Mouse (Mus musculus): ENCODE measurements around the gene Shank2.

Gene Shank2

DNA sequence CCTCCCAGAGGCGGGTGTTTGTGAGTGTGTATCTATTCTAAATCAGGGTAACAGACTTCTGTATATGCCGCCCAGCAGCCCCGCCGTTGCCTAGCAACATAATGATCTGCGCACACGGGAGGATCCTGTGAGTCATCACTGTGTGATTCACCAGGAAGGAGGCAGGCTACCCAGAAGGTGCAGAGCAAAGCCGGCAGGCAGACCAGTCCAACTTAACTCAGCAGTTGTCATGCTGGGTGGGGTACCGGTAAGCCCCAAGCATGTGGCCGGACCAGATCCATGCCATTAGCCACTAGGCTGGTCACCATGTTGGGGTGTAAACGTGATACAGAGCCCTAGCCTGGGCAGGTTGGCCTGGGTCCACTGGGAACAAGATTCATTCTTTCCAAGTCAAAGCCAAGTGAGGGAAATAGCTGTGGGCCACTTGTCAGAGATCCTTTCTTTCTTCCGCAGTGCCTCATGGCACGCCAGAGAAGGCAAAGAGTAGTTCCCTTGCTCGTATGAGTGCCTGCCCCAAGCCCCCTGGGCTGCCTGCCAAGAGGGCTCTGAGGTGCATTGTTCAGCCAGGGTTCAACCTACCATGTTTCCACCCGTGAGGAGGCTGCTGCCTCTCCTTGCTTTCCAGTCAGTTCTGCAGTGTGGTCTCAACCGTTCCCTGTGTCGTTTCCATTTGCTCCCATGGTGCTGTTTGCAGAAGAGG lies 416.1 kb downstream of the Shank2 start:
- DNase-seq (ENCODE audit: low read depth, low spot score), result peak; percentile 20

GRCm38 (mm10) chr7:144420552-144420951 lies 418.8 kb downstream of the Shank2 start:
- no peak for DNase-seq (ENCODE audit: low read depth, low spot score)

GRCm38 (mm10) chr7:144421478-144421877 lies 419.8 kb downstream of the Shank2 start:
- no peak for DNase-seq (ENCODE audit: low read depth, low spot score)

DNA sequence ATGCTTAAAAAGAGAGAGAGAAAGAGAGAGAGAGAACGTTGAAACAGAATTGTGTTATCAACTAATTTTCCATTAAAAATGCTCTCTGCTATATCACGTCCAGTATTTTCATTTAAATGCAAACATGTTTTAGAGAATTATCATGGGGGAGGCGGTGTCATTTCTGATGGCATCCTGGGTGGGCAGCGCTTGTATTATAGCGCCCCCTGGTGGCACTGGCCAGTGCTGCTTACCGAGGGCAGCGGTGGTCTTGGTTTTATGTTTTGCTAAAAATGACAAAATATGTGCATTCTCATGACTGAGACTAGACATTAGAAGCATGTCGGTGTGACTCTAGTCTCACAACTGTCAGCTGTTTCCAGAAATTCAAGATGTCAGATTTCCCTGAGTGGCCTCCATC lies 424.2 kb downstream of the Shank2 start:
- DNase-seq (ENCODE audit: low read depth, low spot score), result no peak

DNA sequence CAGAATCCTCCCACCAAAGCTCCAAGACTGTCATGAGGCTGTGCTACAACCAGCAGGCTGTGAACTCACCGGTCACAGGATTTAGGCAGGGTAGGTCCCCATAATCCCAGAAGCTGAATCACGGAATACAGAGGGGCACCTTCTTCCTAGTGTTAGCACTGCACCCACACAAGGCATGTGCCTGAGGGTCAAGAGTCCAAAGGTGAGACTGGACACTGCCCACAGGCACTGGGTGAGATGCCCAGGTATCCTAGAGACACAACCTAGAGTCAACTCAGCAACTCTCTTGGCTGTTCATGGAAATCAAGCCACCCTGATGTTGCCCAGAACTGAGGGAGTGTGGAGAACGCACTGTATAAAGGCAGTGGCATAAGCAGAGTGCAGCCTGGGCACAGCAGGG lies 424.9 kb downstream of the Shank2 start:
- no peak for DNase-seq (ENCODE audit: low read depth, low spot score)

DNA sequence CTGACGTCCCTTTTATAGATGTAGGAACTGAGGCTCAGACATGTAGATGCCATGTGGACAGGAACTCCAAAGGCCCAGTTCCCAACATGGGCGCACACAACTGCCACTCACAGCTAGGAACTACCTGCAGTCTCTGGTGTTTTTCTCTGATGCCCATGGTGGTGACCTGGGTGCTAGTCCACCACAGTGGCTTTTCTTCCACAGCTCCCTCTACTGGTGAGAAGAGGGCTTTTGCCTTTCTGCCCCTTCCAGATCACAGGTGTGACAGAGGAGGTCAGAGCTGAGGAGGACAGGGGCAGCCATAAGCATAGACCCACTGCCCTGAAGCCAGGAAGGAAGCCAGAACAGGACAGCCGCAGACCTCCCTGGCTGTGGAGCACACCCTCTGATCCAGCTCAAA lies 425.7 kb downstream of the Shank2 start:
- DNase-seq (ENCODE audit: low read depth, low spot score), result no peak

- no peak for DNase-seq (ENCODE audit: low read depth, low spot score)
Measured at GRCm38 (mm10) chr7:144432920-144433319, 431.2 kb downstream of the Shank2 start.

- no peak for DNase-seq (ENCODE audit: low read depth, low spot score)
Measured at GRCm38 (mm10) chr7:144438811-144439210, 437.1 kb downstream of the Shank2 start.

DNA sequence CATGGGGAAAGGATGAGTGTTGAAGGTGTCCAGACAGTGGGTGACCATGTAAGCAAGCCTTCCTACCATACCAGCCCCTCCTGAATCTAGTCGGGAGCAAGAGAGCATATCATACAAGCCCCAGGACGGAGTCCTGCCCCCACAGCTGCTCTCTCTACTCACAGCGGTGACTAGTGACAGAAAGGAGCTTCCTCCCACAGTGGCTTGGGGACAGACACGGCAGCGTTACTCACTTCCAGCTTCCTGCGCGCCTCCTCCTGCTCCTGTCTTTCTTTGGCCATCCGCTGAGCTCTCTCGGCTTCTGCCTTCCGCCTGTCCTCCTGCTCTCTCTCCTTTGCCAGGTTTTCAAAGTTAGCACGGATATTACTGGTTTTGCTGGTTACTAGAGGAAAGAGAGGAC lies 439.7 kb downstream of the Shank2 start:
- no peak for DNase-seq (ENCODE audit: low read depth, low spot score)

DNA sequence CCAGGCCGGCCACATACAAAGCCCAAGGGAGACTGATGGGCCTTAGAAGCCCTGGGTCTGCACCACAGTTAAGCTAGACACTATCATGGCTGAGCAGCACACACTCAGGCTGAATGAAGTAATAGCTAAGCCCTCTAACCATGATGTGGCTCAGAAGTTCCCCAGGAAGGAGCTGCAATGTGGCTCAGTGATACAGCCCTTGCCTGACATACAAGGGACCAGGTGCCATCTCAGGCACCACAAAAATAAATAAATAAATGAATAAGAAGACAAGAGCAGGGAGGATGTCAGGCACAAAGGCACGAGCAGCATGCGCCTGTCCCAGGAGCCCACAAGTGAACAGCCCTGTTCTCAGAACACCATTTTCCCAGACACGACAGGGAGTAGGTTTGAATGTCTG lies 440.2 kb downstream of the Shank2 start:
- no peak for DNase-seq (ENCODE audit: low read depth, low spot score)

- DNase-seq (ENCODE audit: low read depth, low spot score), result no peak
Measured at GRCm38 (mm10) chr7:144444788-144445187, 443.1 kb downstream of the Shank2 start.

DNA sequence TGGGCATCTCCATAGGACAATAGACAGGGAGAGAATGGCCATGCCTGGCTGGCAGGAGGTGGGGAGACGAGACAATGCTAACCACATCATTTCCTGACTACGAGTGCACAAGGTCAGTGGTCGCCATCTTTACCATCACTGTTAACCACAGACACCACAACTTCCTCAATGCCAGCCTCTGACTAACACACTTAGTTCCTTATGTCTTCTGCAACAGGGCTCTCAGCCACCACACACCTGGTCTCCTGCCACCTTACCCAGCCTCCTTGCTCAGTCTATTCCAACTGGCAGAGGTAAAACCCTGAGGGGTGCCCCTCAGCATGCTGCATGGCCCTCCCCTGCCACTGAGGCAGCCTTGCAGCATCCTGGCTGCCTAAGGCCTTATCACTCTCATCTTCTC lies 445.4 kb downstream of the Shank2 start:
- DNase-seq (ENCODE audit: low read depth, low spot score), result peak; percentile 23

DNA sequence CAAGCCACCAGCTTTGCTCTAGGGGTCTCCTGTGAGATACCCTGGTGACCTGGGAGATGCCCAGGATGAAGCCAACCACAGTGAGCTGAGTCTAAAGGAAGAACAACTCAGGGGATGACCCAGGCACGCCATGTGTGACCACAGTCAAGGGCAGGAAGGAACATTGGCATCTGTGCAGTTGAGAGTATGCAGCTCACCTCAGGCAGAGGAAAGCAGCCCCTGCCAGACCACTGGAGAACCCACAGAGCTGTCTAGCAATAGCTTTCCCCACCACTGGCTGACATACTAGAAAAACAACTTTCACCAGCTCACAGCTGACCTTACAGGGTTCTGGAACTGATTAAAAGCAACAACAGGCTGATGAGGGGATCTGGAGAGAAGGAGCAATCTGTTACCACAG lies 446.5 kb downstream of the Shank2 start:
- no peak for DNase-seq (ENCODE audit: low read depth, low spot score)

GRCm38 (mm10) chr7:144449637-144450570 lies 448.2 kb downstream of the Shank2 start:
- DNase-seq (ENCODE audit: low read depth, low spot score), result peak; percentile 68

DNA sequence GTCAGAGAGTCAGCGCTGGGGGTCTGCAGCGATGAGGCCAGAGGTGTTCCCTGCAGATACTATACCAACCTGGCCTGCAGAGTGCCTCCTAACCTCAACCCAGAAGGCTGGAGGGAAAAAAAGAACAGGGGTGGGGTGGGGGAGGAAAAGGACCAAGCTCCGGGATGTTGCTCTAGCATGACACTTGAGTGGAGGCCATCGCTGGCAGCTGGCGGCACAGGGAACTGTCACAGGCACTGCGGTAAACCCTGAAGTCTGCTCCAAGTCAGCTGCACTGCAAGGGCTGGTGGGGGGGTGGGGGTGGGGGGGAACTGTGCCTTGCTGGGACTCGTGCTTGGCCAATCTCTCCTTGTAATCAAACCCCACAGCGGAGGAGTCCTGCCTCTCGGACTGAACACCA lies 448.9 kb downstream of the Shank2 start:
- no peak for DNase-seq (ENCODE audit: low read depth, low spot score)

GRCm38 (mm10) chr7:144458881-144459280 lies 457.2 kb downstream of the Shank2 start:
- no peak for DNase-seq (ENCODE audit: low read depth, low spot score)

DNA sequence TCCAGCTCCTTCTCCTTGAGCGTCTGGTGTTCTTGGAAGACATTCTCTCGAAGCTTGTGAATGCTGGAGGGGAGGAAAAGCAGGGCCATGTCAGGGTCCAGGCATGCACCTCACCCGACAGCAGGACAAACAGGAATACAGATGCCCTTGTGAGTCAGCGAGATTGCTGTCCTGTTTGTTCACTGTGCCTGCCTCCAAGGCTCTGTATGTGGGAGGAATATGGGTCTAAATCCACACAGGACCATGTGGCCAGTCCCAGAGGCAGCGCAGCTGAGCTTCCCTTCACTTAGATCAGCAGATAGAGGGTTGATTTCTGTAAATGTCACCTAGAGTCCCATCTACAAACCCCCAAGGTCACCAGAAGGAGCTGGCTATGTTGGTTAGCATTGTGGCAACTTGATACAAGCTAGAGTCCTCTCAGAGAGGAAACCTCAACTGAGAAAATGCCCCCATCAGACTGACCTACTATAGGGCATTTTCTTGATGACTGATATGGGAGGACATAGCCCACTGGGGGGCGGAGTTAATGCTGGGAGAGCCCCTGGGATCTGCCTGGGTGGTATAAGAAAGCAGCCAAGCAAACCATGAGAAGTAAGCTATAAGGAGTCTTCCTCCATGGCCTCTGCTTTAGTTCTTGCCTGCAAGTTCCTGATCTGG lies 459.6 kb downstream of the Shank2 start:
- DNase-seq (ENCODE audit: low read depth, low spot score), result no peak

- DNase-seq (ENCODE audit: low read depth, low spot score), result no peak
Measured at GRCm38 (mm10) chr7:144462577-144462976, 460.8 kb downstream of the Shank2 start.

DNA sequence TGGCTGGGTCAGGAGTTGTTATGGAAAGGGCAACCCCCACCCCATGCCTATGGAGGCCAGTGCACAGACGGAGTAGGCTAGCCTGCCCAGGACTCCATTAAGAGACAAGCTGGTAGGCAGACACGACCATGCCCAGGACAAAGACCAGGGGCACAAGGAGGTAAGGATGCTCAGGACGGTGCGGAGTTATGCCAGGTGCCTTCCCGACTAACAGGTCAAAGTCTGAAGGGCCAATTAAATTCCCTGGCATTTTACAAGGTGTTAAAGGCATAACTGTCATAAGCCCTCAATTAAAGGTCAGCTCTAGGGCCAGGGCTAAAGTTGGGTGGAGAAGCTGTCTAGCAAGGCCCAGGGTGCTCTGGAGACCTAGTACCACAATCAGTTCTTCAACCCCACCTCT lies 467.0 kb downstream of the Shank2 start:
- no peak for DNase-seq (ENCODE audit: low read depth, low spot score)

DNA sequence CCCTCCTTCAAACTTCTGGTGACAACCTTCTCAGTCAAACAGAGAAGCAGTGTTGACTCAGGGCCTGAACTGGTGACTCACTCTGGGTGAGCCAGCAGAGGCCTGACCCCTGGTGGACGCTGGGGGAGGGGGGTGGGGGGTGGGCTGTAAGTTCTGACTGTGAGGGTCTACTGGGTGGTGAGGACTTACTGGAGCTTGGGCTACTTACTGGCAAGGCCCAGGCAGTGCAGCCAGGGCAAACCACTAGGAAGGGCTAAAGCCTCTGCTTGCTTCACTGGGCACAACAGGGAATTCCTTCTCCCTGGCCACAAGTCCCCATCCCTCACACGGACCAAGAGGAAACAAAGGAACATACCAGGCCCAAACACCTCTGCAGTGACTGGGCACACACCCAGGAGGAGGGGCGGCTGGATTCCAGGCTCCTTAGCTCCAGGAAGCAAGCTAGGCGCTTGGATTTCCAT lies 467.5 kb downstream of the Shank2 start:
- DNase-seq (ENCODE audit: low read depth, low spot score), result no peak

DNA sequence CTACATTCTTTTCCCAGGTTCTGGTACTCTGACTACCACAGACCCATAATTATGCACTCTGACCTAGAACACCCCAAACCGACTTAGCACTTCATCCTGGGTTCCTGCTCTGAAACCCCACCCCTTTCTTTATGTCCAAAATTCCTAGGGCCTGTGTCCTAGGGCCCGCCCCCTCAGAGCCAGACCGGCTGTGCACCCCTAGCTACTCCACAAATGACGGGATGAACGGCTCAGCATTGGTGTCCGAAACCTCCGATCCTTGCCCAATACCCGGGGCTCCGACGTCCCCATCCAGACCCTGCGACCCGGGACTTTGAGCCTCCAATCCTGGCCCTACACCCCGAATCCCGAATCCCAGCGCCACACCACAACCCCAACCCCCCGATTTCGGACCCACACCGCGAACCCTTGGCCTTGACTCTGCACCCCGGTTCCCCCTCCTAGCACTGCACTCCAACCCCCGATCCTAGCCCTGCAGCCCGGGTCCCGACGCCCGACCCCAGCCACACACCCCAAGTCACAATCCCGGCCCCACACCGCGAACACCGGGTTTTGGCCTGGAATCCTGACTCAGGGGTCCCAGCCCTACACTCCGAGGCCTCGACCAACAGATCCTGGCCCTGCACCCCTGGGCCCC lies 468.3 kb downstream of the Shank2 start:
- DNase-seq (ENCODE audit: low read depth, low spot score), result no peak

GRCm38 (mm10) chr7:144470545-144471059 lies 468.9 kb downstream of the Shank2 start, which contains the start of gene Cttn:
TSS of gene Cttn (minus strand) at chr7:144471009.
- peak; percentile 66 for DNase-seq (ENCODE audit: low read depth, low spot score)
